Mouse (Mus musculus): ENCODE data around the gene Golm1. TPM values are rescaled to one million over a fixed set of nuclear protein-coding genes. Genes with fewer than 3 reads are reported as not detected.
A peak's percentile ranks its signal among the peaks of the same experiment; 100 is the strongest.
"Not testable (repeated sequence)": the region's sequence is repeated elsewhere in the genome, so short reads cannot be mapped to it uniquely, and the experiment has no call there.

Golm1 gene
- polyA plus RNA-seq, 1 experiment, result 54.9 TPM

GRCm38 (mm10) chr13:59710230-59710629, 34.6 kb upstream of the Golm1 start, which contains the start of gene Spata31d1a:
Spata31d1a (minus strand) TSS chr13:59710330.
- H3K4me1 ChIP-seq (ENCODE audit: control insufficient read depth, insufficient read depth, low read length), result no peaks in the 10 kb centered on the region
- H3K27ac ChIP-seq (ENCODE audit: insufficient read depth, low read length), result no peak within 1 kb of the TSS
- H3K27me3 ChIP-seq (ENCODE audit: control insufficient read depth, insufficient read depth, low read length, poor library complexity, severe bottlenecking), result no peaks in the 10 kb centered on the region
- TF ChIP-seq EP300 (IDR thresholded peaks at IDR 0.05; ENCODE audit: insufficient read depth, low read depth, low read length) (no peak), POLR2A (IDR thresholded peaks at IDR 0.05; ENCODE audit: insufficient read depth, low read length) (no peak)
- no peaks in the 10 kb centered on the region for H3K36me3 ChIP-seq (ENCODE audit: control insufficient read depth, insufficient read depth, low read length, poor library complexity, severe bottlenecking)
- H3K9me3 ChIP-seq (replicated peaks; ENCODE audit: control insufficient read depth, insufficient read depth, low read length, poor library complexity, severe bottlenecking), result no peaks in the 10 kb centered on the region
- H3K9ac ChIP-seq (ENCODE audit: low read depth, poor library complexity, severe bottlenecking), result no peak within 1 kb of the TSS
- H3K4me3 ChIP-seq (ENCODE audit: low read depth, low read length), result peak within 1 kb of the TSS; percentile 17

GRCm38 (mm10) chr13:59704562-59704961, 29.0 kb upstream of the Golm1 start:
- no peak overlapping the region for H3K27ac ChIP-seq (ENCODE audit: insufficient read depth, low read length)
- no peaks in the 10 kb centered on the region for H3K9me3 ChIP-seq (replicated peaks; ENCODE audit: control insufficient read depth, insufficient read depth, low read length, poor library complexity, severe bottlenecking)
- no peaks in the 10 kb centered on the region for H3K4me1 ChIP-seq (ENCODE audit: control insufficient read depth, insufficient read depth, low read length)
- H3K27me3 ChIP-seq (ENCODE audit: control insufficient read depth, insufficient read depth, low read length, poor library complexity, severe bottlenecking), result no peaks in the 10 kb centered on the region
- H3K36me3 ChIP-seq (ENCODE audit: control insufficient read depth, insufficient read depth, low read length, poor library complexity, severe bottlenecking), result no peaks in the 10 kb centered on the region
- no peak overlapping the region for H3K4me3 ChIP-seq (ENCODE audit: low read depth, low read length)
- TF ChIP-seq CTCF (IDR thresholded peaks at IDR 0.05; ENCODE audit: low read depth, low read length) (no peak), EP300 (IDR thresholded peaks at IDR 0.05; ENCODE audit: insufficient read depth, low read depth, low read length) (no peak), POLR2A (IDR thresholded peaks at IDR 0.05; ENCODE audit: insufficient read depth, low read length) (no peak)
- H3K9ac ChIP-seq (ENCODE audit: low read depth, poor library complexity, severe bottlenecking), result no peak overlapping the region

- Histone ChIP-seq H3K27ac (ENCODE audit: insufficient read depth, low read length) (no peak overlapping the region), H3K4me1 (ENCODE audit: control insufficient read depth, insufficient read depth, low read length) (no peaks in the 10 kb centered on the region), H3K36me3 (ENCODE audit: control insufficient read depth, insufficient read depth, low read length, poor library complexity, severe bottlenecking) (no peaks in the 10 kb centered on the region), H3K9me3 (replicated peaks; ENCODE audit: control insufficient read depth, insufficient read depth, low read length, poor library complexity, severe bottlenecking) (no peaks in the 10 kb centered on the region), H3K27me3 (ENCODE audit: control insufficient read depth, insufficient read depth, low read length, poor library complexity, severe bottlenecking) (no peaks in the 10 kb centered on the region), H3K9ac (ENCODE audit: low read depth, poor library complexity, severe bottlenecking) (no peak overlapping the region), H3K4me3 (ENCODE audit: low read depth, low read length) (no peak overlapping the region)
- TF ChIP-seq POLR2A (IDR thresholded peaks at IDR 0.05; ENCODE audit: insufficient read depth, low read length) (no peak), CTCF (IDR thresholded peaks at IDR 0.05; ENCODE audit: low read depth, low read length) (no peak), EP300 (IDR thresholded peaks at IDR 0.05; ENCODE audit: insufficient read depth, low read depth, low read length) (no peak)
Observed at GRCm38 (mm10) chr13:59703514-59703913, 27.9 kb upstream of the Golm1 start.

GRCm38 (mm10) chr13:59700137-59700536, 24.5 kb upstream of the Golm1 start:
- H3K27ac ChIP-seq (ENCODE audit: insufficient read depth, low read length); H3K9ac ChIP-seq (ENCODE audit: low read depth, poor library complexity, severe bottlenecking); H3K4me3 ChIP-seq (ENCODE audit: low read depth, low read length); H3K9me3 ChIP-seq (replicated peaks; ENCODE audit: control insufficient read depth, insufficient read depth, low read length, poor library complexity, severe bottlenecking); H3K36me3 ChIP-seq (ENCODE audit: control insufficient read depth, insufficient read depth, low read length, poor library complexity, severe bottlenecking); H3K27me3 ChIP-seq (ENCODE audit: control insufficient read depth, insufficient read depth, low read length, poor library complexity, severe bottlenecking); H3K4me1 ChIP-seq (ENCODE audit: control insufficient read depth, insufficient read depth, low read length): not testable (repeated sequence)

- no peaks in the 10 kb centered on the region for H3K36me3 ChIP-seq (ENCODE audit: control insufficient read depth, insufficient read depth, low read length, poor library complexity, severe bottlenecking)
- TF ChIP-seq EP300 (IDR thresholded peaks at IDR 0.05; ENCODE audit: insufficient read depth, low read depth, low read length), result no peak
- TF ChIP-seq POLR2A (IDR thresholded peaks at IDR 0.05; ENCODE audit: insufficient read depth, low read length), result no peak
- TF ChIP-seq CTCF (IDR thresholded peaks at IDR 0.05; ENCODE audit: low read depth, low read length), result no peak
- H3K27me3 ChIP-seq (ENCODE audit: control insufficient read depth, insufficient read depth, low read length, poor library complexity, severe bottlenecking), result no peaks in the 10 kb centered on the region
- H3K27ac ChIP-seq (ENCODE audit: insufficient read depth, low read length), result no peak overlapping the region
- H3K4me1 ChIP-seq (ENCODE audit: control insufficient read depth, insufficient read depth, low read length), result no peaks in the 10 kb centered on the region
- H3K4me3 ChIP-seq (ENCODE audit: low read depth, low read length), result no peak overlapping the region
- H3K9ac ChIP-seq (ENCODE audit: low read depth, poor library complexity, severe bottlenecking), result no peak overlapping the region
- H3K9me3 ChIP-seq (replicated peaks; ENCODE audit: control insufficient read depth, insufficient read depth, low read length, poor library complexity, severe bottlenecking), result no peaks in the 10 kb centered on the region
Observed at GRCm38 (mm10) chr13:59699131-59699530, 23.5 kb upstream of the Golm1 start.

- Histone ChIP-seq H3K9me3 (replicated peaks; ENCODE audit: control insufficient read depth, insufficient read depth, low read length, poor library complexity, severe bottlenecking) (no peaks in the 10 kb centered on the region), H3K27ac (ENCODE audit: insufficient read depth, low read length) (no peak overlapping the region), H3K4me1 (ENCODE audit: control insufficient read depth, insufficient read depth, low read length) (no peaks in the 10 kb centered on the region), H3K4me3 (ENCODE audit: low read depth, low read length) (no peak overlapping the region), H3K36me3 (ENCODE audit: control insufficient read depth, insufficient read depth, low read length, poor library complexity, severe bottlenecking) (no peaks in the 10 kb centered on the region), H3K27me3 (ENCODE audit: control insufficient read depth, insufficient read depth, low read length, poor library complexity, severe bottlenecking) (no peaks in the 10 kb centered on the region), H3K9ac (ENCODE audit: low read depth, poor library complexity, severe bottlenecking) (no peak overlapping the region)
- no peak for TF ChIP-seq CTCF (IDR thresholded peaks at IDR 0.05; ENCODE audit: low read depth, low read length)
- no peak for TF ChIP-seq EP300 (IDR thresholded peaks at IDR 0.05; ENCODE audit: insufficient read depth, low read depth, low read length)
- TF ChIP-seq POLR2A (IDR thresholded peaks at IDR 0.05; ENCODE audit: insufficient read depth, low read length), result no peak
Observed at GRCm38 (mm10) chr13:59695781-59696180, 20.2 kb upstream of the Golm1 start.

Measured in ES-Bruce4 (cell line).